Mouse (Mus musculus) ES-Bruce4 (cell line): ENCODE data around the gene C330007P06Rik.

Source experiments
- CTCF ChIP-seq: IDR thresholded peaks from one replicate; pipeline ENCODE4 v1.8.1; 2011; ENCODE audit warnings: low read depth, low read length
- EP300 ChIP-seq: IDR thresholded peaks from 2 replicates; pipeline ENCODE4 v1.6.1; 2011; ENCODE audit warnings: low read depth, low read length; ENCODE audit not compliant: insufficient read depth
- POLR2A ChIP-seq: IDR thresholded peaks from one replicate; pipeline ENCODE4 v1.8.1; 2011; ENCODE audit warnings: low read length; ENCODE audit not compliant: insufficient read depth

DNA sequence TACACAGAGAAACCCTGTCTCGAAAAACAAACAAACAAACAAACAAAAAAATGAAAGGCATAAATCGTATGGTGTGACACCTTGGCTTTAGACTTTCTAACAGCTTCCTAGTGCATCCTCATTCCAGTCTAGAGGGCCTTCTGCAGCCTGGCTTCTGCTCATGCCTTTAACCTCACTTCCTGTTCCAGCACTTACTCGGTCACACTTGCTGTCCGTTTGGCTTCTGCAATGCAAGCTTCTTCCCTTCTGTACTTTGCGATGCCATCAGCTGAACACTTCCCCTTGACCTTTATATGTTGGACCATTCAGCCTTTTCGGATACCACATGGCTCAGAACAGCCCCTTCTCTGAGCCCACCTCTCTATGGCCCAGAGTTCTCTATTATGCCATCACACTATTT, 32.2 kb downstream of the C330007P06Rik start:
- no peak for TF ChIP-seq CTCF
- TF ChIP-seq EP300: no peak
- TF ChIP-seq POLR2A: no peak
